Comparison of ENCODE assay signal across 8 mouse cellular contexts in genomic region chr3:107332127-107332959, GRCm38 (mm10). TPM values are rescaled to one million over a fixed set of nuclear protein-coding genes. Genes with fewer than 3 reads are reported as not detected.
A peak's percentile ranks its signal among the peaks of the same experiment; 100 is the strongest.
DNase-seq lines count a peak whose midpoint lies in the region; ATAC-seq lines count a peak whose summit lies in the region.

No protein-coding gene starts in this region.

- H3K4me3 ChIP-seq in embryonic facial prominence, embryonic 12.5 days, result peak overlapping the region; percentile 80
- H3K4me3 ChIP-seq in kidney, embryonic 14.5 days (ENCODE audit: low read length), result peak overlapping the region; percentile 93
- H3K4me3 ChIP-seq in liver, embryonic 11.5 days (ENCODE audit: low read depth, low read length), result peak overlapping the region; percentile 97
- peak overlapping the region; percentile 90 for H3K4me3 ChIP-seq in neural tube, embryonic 14.5 days (ENCODE audit: low read depth, low read length)

- H3K36me3 ChIP-seq in embryonic facial prominence, embryonic 12.5 days, result peaks cover 21% of the 10 kb centered on the region
- H3K36me3 ChIP-seq in kidney, embryonic 14.5 days (ENCODE audit: control insufficient read depth, insufficient read depth, low read length), result peaks cover 27% of the 10 kb centered on the region
- peaks cover 18% of the 10 kb centered on the region for H3K36me3 ChIP-seq in liver, embryonic 11.5 days (ENCODE audit: control insufficient read depth, insufficient read depth, low read length)
- H3K36me3 ChIP-seq in neural tube, embryonic 14.5 days (ENCODE audit: control insufficient read depth, insufficient read depth, low read length), result peaks cover 9% of the 10 kb centered on the region; the same call in 1 of the 2 replicates

- H3K4me1 ChIP-seq in embryonic facial prominence, embryonic 12.5 days, result peaks cover 25% of the 10 kb centered on the region
- peaks cover 17% of the 10 kb centered on the region for H3K4me1 ChIP-seq in kidney, embryonic 14.5 days (ENCODE audit: control insufficient read depth, insufficient read depth, low read length)
- H3K4me1 ChIP-seq in liver, embryonic 11.5 days (replicated peaks; ENCODE audit: control insufficient read depth, insufficient read depth, low read length), result peaks cover 24% of the 10 kb centered on the region
- H3K4me1 ChIP-seq in neural tube, embryonic 14.5 days (ENCODE audit: control insufficient read depth, insufficient read depth, low read length), result peaks cover 23% of the 10 kb centered on the region

- H3K4me2 ChIP-seq in embryonic facial prominence, embryonic 12.5 days (replicated peaks), result peak overlapping the region; percentile 98
- H3K4me2 ChIP-seq in kidney, embryonic 14.5 days (replicated peaks; ENCODE audit: low read depth, low read length), result peak overlapping the region; percentile 82
- peak overlapping the region; percentile 97 for H3K4me2 ChIP-seq in liver, embryonic 11.5 days
- peak overlapping the region; percentile 99 for H3K4me2 ChIP-seq in neural tube, embryonic 14.5 days (ENCODE audit: low read depth, low read length)

- WGBS in embryonic facial prominence, embryonic 12.5 days, result under 1% methylated on average over 75 of the region's 75 CpGs
- 0% methylated on average over 73 of the region's 75 CpGs for WGBS in kidney, embryonic 14.5 days
- WGBS in liver, embryonic 11.5 days, result under 1% methylated on average over 75 of the region's 75 CpGs
- under 1% methylated on average over 74 of the region's 75 CpGs for WGBS in neural tube, embryonic 14.5 days

- DNase-seq in ovary, adult 18-20 months (ENCODE audit: low spot score), result peak; percentile 38
- DNase-seq in ovary, postnatal 10 days (ENCODE audit: low spot score), result no peak
- peak; percentile 27 for DNase-seq in heart, adult 8-10 months (ENCODE audit: low spot score)
- no peak for DNase-seq in liver, embryonic 11.5 days (ENCODE audit: low spot score)
- DNase-seq in thymus, postnatal 4 days, result peak; percentile 67

- no peaks in the 10 kb centered on the region for H3K9me3 ChIP-seq in embryonic facial prominence, embryonic 12.5 days
- H3K9me3 ChIP-seq in kidney, embryonic 14.5 days (ENCODE audit: control insufficient read depth, low read length), result no peaks in the 10 kb centered on the region
- H3K9me3 ChIP-seq in liver, embryonic 11.5 days (ENCODE audit: control insufficient read depth, low read length), result no peaks in the 10 kb centered on the region
- no peaks in the 10 kb centered on the region for H3K9me3 ChIP-seq in neural tube, embryonic 14.5 days (ENCODE audit: control insufficient read depth, low read length)

- ATAC-seq in embryonic facial prominence, embryonic 12.5 days (ENCODE audit: insufficient number of reproducible peaks, insufficient read depth, low FRiP score, low TSS enrichment), result no peak; the same call in 1 of the 2 replicates
- peak; percentile 13; the same call in 1 of the 2 replicates for ATAC-seq in kidney, embryonic 14.5 days (ENCODE audit: low FRiP score, low TSS enrichment)
- ATAC-seq in liver, embryonic 11.5 days (replicated peaks; ENCODE audit: low FRiP score), result no peak
- ATAC-seq in neural tube, embryonic 14.5 days (ENCODE audit: low read depth), result peak; percentile 5

- H3K27me3 ChIP-seq in embryonic facial prominence, embryonic 12.5 days, result no peaks in the 10 kb centered on the region
- no peaks in the 10 kb centered on the region for H3K27me3 ChIP-seq in kidney, embryonic 14.5 days (ENCODE audit: control insufficient read depth, insufficient read depth, low read length)
- no peaks in the 10 kb centered on the region for H3K27me3 ChIP-seq in liver, embryonic 11.5 days (replicated peaks; ENCODE audit: control insufficient read depth, insufficient read depth, low read length)
- no peaks in the 10 kb centered on the region for H3K27me3 ChIP-seq in neural tube, embryonic 14.5 days (ENCODE audit: control insufficient read depth, insufficient read depth, low read length)

- peak overlapping the region; percentile 84 for H3K9ac ChIP-seq in embryonic facial prominence, embryonic 12.5 days
- peak overlapping the region; percentile 96 for H3K9ac ChIP-seq in kidney, embryonic 14.5 days (ENCODE audit: low read depth, low read length)
- H3K9ac ChIP-seq in liver, embryonic 11.5 days (ENCODE audit: low read depth, low read length), result peak overlapping the region; percentile 99
- peak overlapping the region; percentile 77 for H3K9ac ChIP-seq in neural tube, embryonic 14.5 days (replicated peaks; ENCODE audit: low read depth, low read length)

- H3K27ac ChIP-seq in embryonic facial prominence, embryonic 12.5 days, result peak overlapping the region; percentile 90
- peak overlapping the region; percentile 95 for H3K27ac ChIP-seq in kidney, embryonic 14.5 days (ENCODE audit: low read depth, low read length)
- peak overlapping the region; percentile 97 for H3K27ac ChIP-seq in liver, embryonic 11.5 days (ENCODE audit: low read depth, low read length)
- H3K27ac ChIP-seq in neural tube, embryonic 14.5 days (ENCODE audit: low read depth, low read length), result peak overlapping the region; percentile 83

RNA-seq across cellular contexts. Expression of gene Rbm15, which starts 1.1 kb away (rescaled TPM):
- polyA plus RNA-seq in embryonic facial prominence, embryonic 12.5 days (2016; fragmentation: Nextera tagmentation; extraction: Ambion mirVana), result 17.0 and 17.9 TPM in 2 replicates
- 10 to 100 TPM; 21.6 to 23.9 (median 22.4) TPM for total RNA-seq in heart, adult 8-10 months (2022)
- polyA plus RNA-seq in kidney, embryonic 14.5 days (2014; fragmentation: Nextera tagmentation; extraction: Ambion mirVana), result 20.9 and 21.0 TPM in 2 replicates
- polyA plus RNA-seq in liver, embryonic 11.5 days (2014; fragmentation: Nextera tagmentation; extraction: Ambion mirVana), result 16.3 and 16.9 TPM in 2 replicates
- polyA plus RNA-seq in neural tube, embryonic 14.5 days (2014; fragmentation: Nextera tagmentation; extraction: Ambion mirVana), result 7.8 and 9.0 TPM in 2 replicates

RNA-seq across cellular contexts. Expression of gene Slc16a4, which starts 41.3 kb away (rescaled TPM):
- polyA plus RNA-seq in embryonic facial prominence, embryonic 12.5 days (2016; fragmentation: Nextera tagmentation; extraction: Ambion mirVana), result 5.4 and 6.9 TPM in 2 replicates
- under 1 TPM; 0.19 to 0.81 (median 0.44) TPM for total RNA-seq in heart, adult 8-10 months (2022)
- 4.4 and 5.1 TPM in 2 replicates for polyA plus RNA-seq in kidney, embryonic 14.5 days (2014; fragmentation: Nextera tagmentation; extraction: Ambion mirVana)
- 1.4 and 1.9 TPM in 2 replicates for polyA plus RNA-seq in liver, embryonic 11.5 days (2014; fragmentation: Nextera tagmentation; extraction: Ambion mirVana)
- polyA plus RNA-seq in neural tube, embryonic 14.5 days (2014; fragmentation: Nextera tagmentation; extraction: Ambion mirVana), result 1.9 and 2.6 TPM in 2 replicates

RNA-seq across cellular contexts. Expression of gene Lamtor5, which starts 53.7 kb away (rescaled TPM):
- polyA plus RNA-seq in embryonic facial prominence, embryonic 12.5 days (2016; fragmentation: Nextera tagmentation; extraction: Ambion mirVana), result 167 and 174 TPM in 2 replicates
- total RNA-seq in heart, adult 8-10 months (2022), result 10 to 100 TPM; 64.5 to 71.1 (median 67.1) TPM
- 190 and 230 TPM in 2 replicates for polyA plus RNA-seq in kidney, embryonic 14.5 days (2014; fragmentation: Nextera tagmentation; extraction: Ambion mirVana)
- polyA plus RNA-seq in liver, embryonic 11.5 days (2014; fragmentation: Nextera tagmentation; extraction: Ambion mirVana), result 172 and 185 TPM in 2 replicates
- 200 and 204 TPM in 2 replicates for polyA plus RNA-seq in neural tube, embryonic 14.5 days (2014; fragmentation: Nextera tagmentation; extraction: Ambion mirVana)

Comparison
In these comparisons a context has a peak if more than half of its experiments do, and no peak if none do; other contexts are left out.
1. DNase-seq: peak in ovary, adult 18-20 months (single experiment), heart, adult 8-10 months (single experiment) and thymus, postnatal 4 days (single experiment); none in ovary, postnatal 10 days (single experiment) and liver, embryonic 11.5 days (single experiment).
2. ATAC-seq: peak in kidney, embryonic 14.5 days (single experiment) and neural tube, embryonic 14.5 days (single experiment); none in embryonic facial prominence, embryonic 12.5 days (single experiment) and liver, embryonic 11.5 days (single experiment).
3. Peak in every context shown above with its lines, with median percentiles within 50 percentile points of each other: H3K27ac ChIP-seq, H3K4me2 ChIP-seq, H3K4me3 ChIP-seq and H3K9ac ChIP-seq.